Mouse (Mus musculus) forebrain, embryonic 12.5 days (tissue): ENCODE measurements around the gene Olfr1148. TPM values are rescaled to one million over a fixed set of nuclear protein-coding genes. Genes with fewer than 3 reads are reported as not detected.

ENCODE experiments used
- ATAC-seq: fragments of 200-750 bp; cut with Nextera tagmentation; 2 replicates; pipeline ENCODE4 v1.8.0; 2017; ENCODE audit warnings: moderate TSS enrichment; ENCODE audit not compliant: low FRiP score
- H3K27ac ChIP-seq: fragments of 300-500 bp; sonication (generic); 2 replicates; pipeline ENCODE4 v1.5.1; 2016; ENCODE audit warnings: mild to moderate bottlenecking
- H3K27me3 ChIP-seq: fragments of 300-500 bp; sonication (generic); 2 replicates; pipeline ENCODE4 v1.6.1; 2016; ENCODE audit warnings: mild to moderate bottlenecking
- H3K36me3 ChIP-seq: fragments of 300-500 bp; sonication (generic); replicated peaks from 2 replicates; pipeline ENCODE4 v1.6.1; 2016; ENCODE audit warnings: mild to moderate bottlenecking
- H3K4me1 ChIP-seq: fragments of 300-500 bp; sonication (generic); 2 replicates; pipeline ENCODE4 v1.6.1; 2016
- H3K4me2 ChIP-seq: fragments of 300-500 bp; sonication (generic); 2 replicates; pipeline ENCODE4 v1.6.1; 2016; ENCODE audit warnings: mild to moderate bottlenecking, moderate library complexity
- H3K4me3 ChIP-seq: fragments of 300-500 bp; sonication (generic); replicated peaks from 2 replicates; pipeline ENCODE4 v1.5.1; 2016; ENCODE audit warnings: mild to moderate bottlenecking
- H3K9ac ChIP-seq: fragments of 300-500 bp; sonication (generic); 2 replicates; pipeline ENCODE4 v1.6.1; 2016; ENCODE audit warnings: mild to moderate bottlenecking
- H3K9me3 ChIP-seq: fragments of 300-500 bp; sonication (generic); 2 replicates; pipeline ENCODE4 v1.6.1; 2016
- WGBS: fragments of 180-500 bp; shearing (Covaris S2); methylation state at CpG from one replicate; pipeline ENCODE4 v1.1.7; 2016; 5-methylcytosine and 5-hydroxymethylcytosine counted together
- polyA plus RNA-seq: library from polyadenylated mRNA; unstranded; fragments of >200 nt; fragmentation: Nextera tagmentation; extraction: Ambion mirVana; gene quantifications from 2 replicates; pipeline ENCODE4 v1.2.1, GENCODE M21; 2016

Olfr1148 gene
- not detected in 2 replicates for polyA plus RNA-seq

DNA sequence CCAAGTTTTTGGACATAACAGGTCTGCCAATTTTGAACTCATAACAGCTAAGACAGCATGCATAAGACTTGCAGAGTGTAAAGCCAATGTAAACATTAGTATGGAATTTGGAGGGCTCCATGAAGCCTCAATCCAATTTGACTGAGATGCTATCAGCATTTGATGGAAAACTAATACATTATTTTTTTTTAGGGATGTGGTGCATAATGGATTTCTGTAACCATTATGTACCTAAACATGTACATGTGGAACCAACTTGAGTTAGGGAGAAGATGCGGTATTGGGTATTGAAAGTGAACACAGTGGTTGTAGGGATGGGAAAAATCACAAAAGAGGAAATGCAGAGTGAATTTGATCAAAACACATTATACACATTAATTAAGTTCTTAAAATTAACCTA lies at the start of gene Olfr1148:
Olfr1148 (plus strand) TSS at position 301 of the 400 bp plus-strand sequence.
- no peaks in the 10 kb centered on the region for H3K36me3 ChIP-seq
- no peak within 1 kb of the TSS for H3K9ac ChIP-seq
- no peaks in the 10 kb centered on the region for H3K9me3 ChIP-seq
- H3K27ac ChIP-seq = no peak within 1 kb of the TSS
- no peak within 1 kb of the TSS for H3K4me3 ChIP-seq
- no peaks in the 10 kb centered on the region for H3K4me1 ChIP-seq
- ATAC-seq = no peak
- H3K4me2 ChIP-seq = no peak within 1 kb of the TSS
- 96% methylated on average over 1 of the region's 1 CpGs for WGBS
- no peaks in the 10 kb centered on the region for H3K27me3 ChIP-seq

DNA sequence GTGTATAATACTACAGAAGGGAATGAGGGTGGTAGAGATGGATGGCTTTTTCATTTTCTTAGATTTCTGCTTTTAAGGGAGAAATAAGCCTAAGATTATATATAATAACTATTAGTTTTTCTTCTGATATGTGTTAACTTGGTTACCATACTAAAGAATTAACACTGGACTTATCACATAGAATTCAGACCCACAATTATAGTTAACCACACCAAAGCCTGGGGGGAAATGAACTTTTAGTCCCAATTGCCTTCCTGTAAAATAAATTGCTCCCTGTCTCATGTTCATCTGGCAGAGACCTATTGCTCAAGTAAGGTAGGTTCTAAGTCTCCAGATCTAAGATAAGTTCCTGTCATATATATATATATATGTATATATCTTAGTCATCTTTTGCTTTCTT lies 30.0 kb upstream of the Olfr1148 start, which contains the start of gene Olfr1143:
Olfr1143 (plus strand) TSS at position 301 of the 400 bp plus-strand sequence.
- no peak for ATAC-seq

DNA sequence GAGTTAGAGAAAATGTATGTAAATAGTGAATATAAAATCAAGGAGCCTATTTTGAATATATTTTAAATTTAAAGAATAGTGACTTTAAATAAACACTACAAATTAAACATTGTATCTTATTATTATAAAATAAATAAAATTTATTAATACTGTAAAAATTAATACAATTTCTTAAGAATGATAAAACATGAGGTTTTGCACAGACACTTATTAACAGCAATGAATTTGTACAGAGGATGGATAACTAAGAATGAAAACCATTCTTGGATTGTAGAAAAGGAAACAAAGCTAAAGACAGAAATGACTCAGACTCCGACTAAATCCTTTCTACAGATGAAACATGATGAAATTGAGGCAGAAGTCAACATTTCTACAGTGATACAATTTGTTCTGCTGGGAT lies 20.8 kb upstream of the Olfr1148 start, which contains the start of gene Olfr1145:
Olfr1145 (plus strand) TSS at position 301 of the 400 bp plus-strand sequence.
- ATAC-seq = no peak
- Histone ChIP-seq H3K4me3 (no peak within 1 kb of the TSS), H3K36me3 (no peaks in the 10 kb centered on the region), H3K4me1 (no peaks in the 10 kb centered on the region), H3K9me3 (no peaks in the 10 kb centered on the region), H3K9ac (no peak within 1 kb of the TSS), H3K27ac (no peak within 1 kb of the TSS), H3K27me3 (no peaks in the 10 kb centered on the region), H3K4me2 (no peak within 1 kb of the TSS)
- 74% methylated on average over 1 of the region's 1 CpGs for WGBS

More for the DNA sequence above, 30.0 kb upstream of the Olfr1148 start, which contains the start of gene Olfr1143:
- no peaks in the 10 kb centered on the region for H3K27me3 ChIP-seq
- no peaks in the 10 kb centered on the region for H3K4me1 ChIP-seq
- H3K9me3 ChIP-seq = no peaks in the 10 kb centered on the region
- no peak within 1 kb of the TSS for H3K4me2 ChIP-seq
- H3K27ac ChIP-seq = no peak within 1 kb of the TSS
- H3K4me3 ChIP-seq = no peak within 1 kb of the TSS
- H3K9ac ChIP-seq = no peak within 1 kb of the TSS
- H3K36me3 ChIP-seq = no peaks in the 10 kb centered on the region

DNA sequence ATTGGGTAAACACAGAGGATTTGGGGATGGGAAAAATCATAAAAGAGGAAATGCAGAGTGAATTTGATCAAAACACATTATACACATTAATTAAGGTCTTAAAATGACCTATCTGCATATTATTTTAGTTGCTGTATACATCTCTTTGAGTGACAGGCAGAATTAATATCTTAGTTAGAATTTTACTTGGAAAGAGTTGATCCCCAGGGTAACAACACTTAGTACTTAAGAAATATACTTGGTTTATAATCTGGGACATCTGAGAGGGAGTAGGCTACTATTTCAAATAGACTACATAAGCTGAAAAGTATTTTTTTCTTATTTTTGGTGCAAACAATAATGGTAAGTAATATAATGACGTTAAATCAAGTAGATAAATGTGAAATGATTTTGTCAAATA lies 13.4 kb downstream of the Olfr1148 start, which contains the start of gene Olfr1150-ps1:
Olfr1150-ps1 (plus strand) TSS at position 301 of the 400 bp plus-strand sequence.
- no peak for ATAC-seq
- WGBS = 76% methylated on average over 1 of the region's 1 CpGs

DNA sequence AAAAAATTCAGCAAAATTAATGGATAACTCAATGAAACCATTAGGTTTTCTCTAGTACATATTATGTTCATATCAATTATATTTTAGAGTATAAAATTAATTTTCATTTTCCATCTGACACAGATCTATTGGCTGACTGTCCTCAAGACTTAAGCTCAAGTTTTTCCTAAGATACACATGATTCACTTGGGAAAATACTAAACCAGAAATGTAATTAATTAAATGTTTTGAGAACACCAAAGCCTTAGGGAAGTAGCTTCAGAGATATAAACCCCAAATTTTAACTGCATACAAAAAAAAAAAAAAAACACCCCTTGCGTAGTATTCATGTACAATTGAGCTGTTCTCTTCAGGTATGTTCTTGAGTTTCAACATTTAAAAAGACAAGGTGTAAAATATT lies 25.2 kb downstream of the Olfr1148 start, which contains the start of gene Olfr1151:
Olfr1151 (plus strand) TSS at position 301 of the 400 bp plus-strand sequence.
- H3K4me3 ChIP-seq = no peak within 1 kb of the TSS
- WGBS = 90% methylated on average over 1 of the region's 1 CpGs
- H3K36me3 ChIP-seq = no peaks in the 10 kb centered on the region
- no peak within 1 kb of the TSS for H3K27ac ChIP-seq
- no peak for ATAC-seq
- H3K4me1 ChIP-seq = no peaks in the 10 kb centered on the region
- no peak within 1 kb of the TSS for H3K4me2 ChIP-seq
- no peak within 1 kb of the TSS for H3K9ac ChIP-seq
- no peaks in the 10 kb centered on the region for H3K27me3 ChIP-seq
- H3K9me3 ChIP-seq = no peaks in the 10 kb centered on the region

More for the DNA sequence above, 13.4 kb downstream of the Olfr1148 start, which contains the start of gene Olfr1150-ps1:
- no peak within 1 kb of the TSS for H3K4me2 ChIP-seq
- H3K4me3 ChIP-seq = no peak within 1 kb of the TSS
- no peaks in the 10 kb centered on the region for H3K27me3 ChIP-seq
- no peak within 1 kb of the TSS for H3K9ac ChIP-seq
- no peaks in the 10 kb centered on the region for H3K36me3 ChIP-seq
- no peak within 1 kb of the TSS for H3K27ac ChIP-seq
- 0 out of 2 replicates have a peak, but pooled peaks cover 2% of the 10 kb centered on the region for H3K9me3 ChIP-seq
- H3K4me1 ChIP-seq = no peaks in the 10 kb centered on the region

DNA sequence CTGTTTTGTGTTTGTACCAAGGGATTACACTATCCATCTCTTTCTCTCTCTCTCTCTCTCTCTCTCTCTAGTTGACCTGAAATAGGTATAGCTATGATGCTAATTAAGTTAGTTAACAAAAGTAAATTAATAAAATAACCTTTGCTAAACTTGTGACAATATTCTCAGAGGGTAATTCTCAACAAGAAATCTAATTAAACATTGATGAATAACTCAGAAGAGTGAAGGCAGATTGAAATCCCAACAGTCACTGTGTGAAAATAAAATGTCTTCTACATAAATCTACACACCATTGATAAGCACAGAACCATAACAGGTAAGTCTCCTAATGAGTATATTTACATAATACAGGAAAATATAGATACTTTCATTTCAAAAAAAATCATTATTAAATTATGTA lies 35.9 kb downstream of the Olfr1148 start, which contains the start of gene Olfr1152:
Olfr1152 (plus strand) TSS at position 301 of the 400 bp plus-strand sequence.
- Histone ChIP-seq H3K27ac (no peak within 1 kb of the TSS), H3K4me1 (no peaks in the 10 kb centered on the region), H3K9ac (no peak within 1 kb of the TSS), H3K9me3 (no peaks in the 10 kb centered on the region), H3K4me3 (no peak within 1 kb of the TSS), H3K27me3 (no peaks in the 10 kb centered on the region), H3K4me2 (no peak within 1 kb of the TSS), H3K36me3 (no peaks in the 10 kb centered on the region)
- ATAC-seq = no peak

Other genes with a start within 250 kb of the Olfr1148 start
- gene Olfr1130, start 224.3 kb upstream of the Olfr1148 start, polyA plus RNA-seq = not detected in 2 replicates
- gene Olfr1131, start 203.4 kb upstream of the Olfr1148 start, polyA plus RNA-seq = not detected in 2 replicates
- gene Olfr1132, start 193.0 kb upstream of the Olfr1148 start, polyA plus RNA-seq = not detected in 2 replicates
- gene Olfr1133, start 183.2 kb upstream of the Olfr1148 start, polyA plus RNA-seq = not detected in 2 replicates
- not detected in 2 replicates for gene Olfr1134, start 172.1 kb upstream of the Olfr1148 start, polyA plus RNA-seq
- gene Olfr1135, start 156.9 kb upstream of the Olfr1148 start, polyA plus RNA-seq = not detected in 2 replicates
- gene Olfr1136, start 136.6 kb upstream of the Olfr1148 start, polyA plus RNA-seq = not detected in 2 replicates
- gene Olfr1137, start 117.4 kb upstream of the Olfr1148 start, polyA plus RNA-seq = not detected in 2 replicates
- gene Olfr1138, start 90.6 kb upstream of the Olfr1148 start, polyA plus RNA-seq = not detected in 2 replicates
- not detected in 2 replicates for gene Olfr1140, start 86.8 kb upstream of the Olfr1148 start, polyA plus RNA-seq
- not detected in 2 replicates for gene Olfr1141, start 76.5 kb upstream of the Olfr1148 start, polyA plus RNA-seq
- not detected in 2 replicates for gene Olfr152, start 51.0 kb upstream of the Olfr1148 start, polyA plus RNA-seq
- gene Olfr1143, start 29.9 kb upstream of the Olfr1148 start, polyA plus RNA-seq = not detected in 2 replicates
- gene Olfr1145, start 20.7 kb upstream of the Olfr1148 start, polyA plus RNA-seq = not detected in 2 replicates
- gene Olfr1150-ps1, start 13.5 kb downstream of the Olfr1148 start, polyA plus RNA-seq = not detected in 2 replicates
- not detected in 2 replicates for gene Olfr1151, start 25.3 kb downstream of the Olfr1148 start, polyA plus RNA-seq
- gene Olfr1152, start 36.0 kb downstream of the Olfr1148 start, polyA plus RNA-seq = not detected in 2 replicates
- gene Olfr1153, start 64.4 kb downstream of the Olfr1148 start, polyA plus RNA-seq = not detected in 2 replicates
- gene Olfr1154, start 74.6 kb downstream of the Olfr1148 start, polyA plus RNA-seq = not detected in 2 replicates
- not detected in 2 replicates for gene Olfr1155, start 114.6 kb downstream of the Olfr1148 start, polyA plus RNA-seq
- not detected in 2 replicates for gene Olfr1156, start 122.6 kb downstream of the Olfr1148 start, polyA plus RNA-seq
- not detected in 2 replicates for gene Olfr1157, start 137.8 kb downstream of the Olfr1148 start, polyA plus RNA-seq
- not detected in 2 replicates for gene Olfr74, start 144.1 kb downstream of the Olfr1148 start, polyA plus RNA-seq
- not detected in 2 replicates for gene Olfr1158, start 159.6 kb downstream of the Olfr1148 start, polyA plus RNA-seq
- gene Olfr1160, start 177.7 kb downstream of the Olfr1148 start, polyA plus RNA-seq = not detected in 2 replicates
- gene Olfr1161, start 192.2 kb downstream of the Olfr1148 start, polyA plus RNA-seq = not detected in 2 replicates
- not detected in 2 replicates for gene Olfr73, start 207.2 kb downstream of the Olfr1148 start, polyA plus RNA-seq
- gene Olfr1162, start 220.6 kb downstream of the Olfr1148 start, polyA plus RNA-seq = not detected in 2 replicates
- not detected in 2 replicates for gene Olfr1163, start 241.3 kb downstream of the Olfr1148 start, polyA plus RNA-seq